Mouse (Mus musculus): ENCODE measurements around the gene Map1lc3b. TPM values are rescaled to one million over a fixed set of nuclear protein-coding genes. Genes with fewer than 3 reads are reported as not detected.

The Map1lc3b gene
- polyA plus RNA-seq, 1 experiment from 2014 or later, result 389 TPM

GRCm38 (mm10) chr8:121598892-121599291, 8.7 kb downstream of the Map1lc3b start:
- 44% methylated on average over 7 of the region's 7 CpGs for WGBS
- H3K9ac ChIP-seq, result no peak overlapping the region
- H3K4me3 ChIP-seq (replicated peaks; ENCODE audit: low read length), result no peak overlapping the region
- no peak overlapping the region for H3K27ac ChIP-seq
- DNase-seq (ENCODE audit: low spot score) (peak; percentile 80), ATAC-seq (ENCODE audit: low FRiP score) (0 out of 2 replicates have a peak, but pooled peaks have one; percentile 68)
- peaks cover 93% of the 10 kb centered on the region for H3K36me3 ChIP-seq (replicated peaks; ENCODE audit: control insufficient read depth, insufficient read depth)
- H3K9me3 ChIP-seq (ENCODE audit: control insufficient read depth, low read length), result no peaks in the 10 kb centered on the region
- H3K4me1 ChIP-seq (replicated peaks; ENCODE audit: control insufficient read depth, insufficient read depth, low read length), result no peaks in the 10 kb centered on the region
- H3K4me2 ChIP-seq (replicated peaks), result no peak overlapping the region
- H3K27me3 ChIP-seq (ENCODE audit: control insufficient read depth, insufficient read depth, low read length), result no peaks in the 10 kb centered on the region

DNA sequence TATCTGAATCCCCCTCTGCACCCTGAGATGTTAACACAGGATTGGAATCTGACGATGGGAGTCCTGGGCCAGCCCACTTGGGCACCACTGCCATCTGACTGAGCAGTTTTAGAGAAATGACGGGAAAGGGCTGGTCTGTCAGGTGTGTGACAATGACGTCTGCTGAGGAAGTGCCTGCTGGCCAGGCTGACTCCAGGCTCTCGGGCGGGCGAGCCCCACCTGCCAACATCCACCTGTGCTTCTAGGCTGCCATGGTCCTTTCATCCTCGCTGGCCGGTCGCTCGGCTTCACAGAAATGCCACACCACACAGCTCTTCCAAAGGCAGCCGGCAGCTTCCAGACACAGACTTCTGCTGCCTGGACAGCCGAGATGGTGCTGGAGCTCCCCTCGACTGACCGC, 9.7 kb downstream of the Map1lc3b start:
- DNase-seq (ENCODE audit: low spot score) (no peak), ATAC-seq (ENCODE audit: low FRiP score) (no peak)
- Histone ChIP-seq H3K9ac (no peak overlapping the region), H3K4me1 (replicated peaks; ENCODE audit: control insufficient read depth, insufficient read depth, low read length) (no peaks in the 10 kb centered on the region), H3K36me3 (replicated peaks; ENCODE audit: control insufficient read depth, insufficient read depth) (peaks cover 93% of the 10 kb centered on the region), H3K4me3 (replicated peaks; ENCODE audit: low read length) (no peak overlapping the region), H3K27me3 (ENCODE audit: control insufficient read depth, insufficient read depth, low read length) (no peaks in the 10 kb centered on the region), H3K4me2 (replicated peaks) (no peak overlapping the region), H3K9me3 (ENCODE audit: control insufficient read depth, low read length) (no peaks in the 10 kb centered on the region), H3K27ac (no peak overlapping the region)
- WGBS, result 92% methylated on average over 14 of the region's 14 CpGs

DNA sequence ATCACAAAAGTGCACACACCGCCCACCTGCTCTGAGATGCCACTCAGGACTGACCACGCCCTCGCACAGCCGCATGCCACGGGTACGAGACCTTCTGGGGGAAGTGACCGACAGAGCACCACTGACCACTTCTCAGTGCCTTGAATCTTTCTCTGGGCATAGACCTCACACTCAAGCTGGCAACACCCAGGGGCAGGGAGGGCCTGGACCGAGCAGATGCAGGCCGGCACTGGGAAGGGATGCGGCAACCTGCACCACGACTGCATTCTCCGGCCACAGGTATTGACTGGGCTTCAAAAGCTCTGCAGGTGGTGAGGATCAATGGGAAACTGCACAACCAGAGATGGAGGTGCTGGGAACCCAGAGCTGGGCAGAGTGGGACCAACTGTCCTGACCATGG, 12.2 kb downstream of the Map1lc3b start:
- Histone ChIP-seq H3K9ac (no peak overlapping the region), H3K36me3 (replicated peaks; ENCODE audit: control insufficient read depth, insufficient read depth) (peaks cover 96% of the 10 kb centered on the region), H3K4me1 (replicated peaks; ENCODE audit: control insufficient read depth, insufficient read depth, low read length) (no peaks in the 10 kb centered on the region), H3K27me3 (ENCODE audit: control insufficient read depth, insufficient read depth, low read length) (no peaks in the 10 kb centered on the region), H3K27ac (no peak overlapping the region), H3K9me3 (ENCODE audit: control insufficient read depth, low read length) (no peaks in the 10 kb centered on the region), H3K4me3 (replicated peaks; ENCODE audit: low read length) (no peak overlapping the region), H3K4me2 (replicated peaks) (no peak overlapping the region)
- 94% methylated on average over 12 of the region's 12 CpGs for WGBS
- DNase-seq (ENCODE audit: low spot score) (no peak), ATAC-seq (ENCODE audit: low FRiP score) (no peak)

DNA sequence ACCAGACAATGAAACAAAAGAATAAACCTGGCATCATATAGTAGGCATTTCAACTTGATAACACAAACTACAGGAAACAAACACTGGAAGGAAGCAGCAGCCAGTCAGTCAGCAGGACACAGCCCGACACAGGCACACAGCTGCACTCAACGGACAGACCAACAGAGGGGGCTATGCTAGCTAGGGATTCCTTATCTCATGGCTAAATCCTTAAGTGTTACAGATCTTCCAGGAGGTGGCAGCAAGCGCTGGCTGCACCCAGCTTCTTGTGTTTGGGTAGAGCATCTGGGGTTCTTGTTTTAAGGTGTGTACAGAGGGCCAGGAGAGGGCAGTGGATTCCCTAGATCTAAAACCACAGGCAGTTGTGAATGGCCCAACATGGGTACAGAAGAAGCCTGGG, 12.7 kb downstream of the Map1lc3b start:
- 25% methylated on average over 3 of the region's 3 CpGs for WGBS
- no peaks in the 10 kb centered on the region for H3K27me3 ChIP-seq (ENCODE audit: control insufficient read depth, insufficient read depth, low read length)
- no peak for ATAC-seq (ENCODE audit: low FRiP score)
- no peak overlapping the region for H3K9ac ChIP-seq
- no peaks in the 10 kb centered on the region for H3K4me1 ChIP-seq (replicated peaks; ENCODE audit: control insufficient read depth, insufficient read depth, low read length)
- H3K36me3 ChIP-seq (replicated peaks; ENCODE audit: control insufficient read depth, insufficient read depth), result peaks cover 96% of the 10 kb centered on the region
- no peak overlapping the region for H3K27ac ChIP-seq
- no peak overlapping the region for H3K4me3 ChIP-seq (replicated peaks; ENCODE audit: low read length)
- no peaks in the 10 kb centered on the region for H3K9me3 ChIP-seq (ENCODE audit: control insufficient read depth, low read length)
- no peak overlapping the region for H3K4me2 ChIP-seq (replicated peaks)
- DNase-seq (ENCODE audit: low spot score), result peak; percentile 77

DNA sequence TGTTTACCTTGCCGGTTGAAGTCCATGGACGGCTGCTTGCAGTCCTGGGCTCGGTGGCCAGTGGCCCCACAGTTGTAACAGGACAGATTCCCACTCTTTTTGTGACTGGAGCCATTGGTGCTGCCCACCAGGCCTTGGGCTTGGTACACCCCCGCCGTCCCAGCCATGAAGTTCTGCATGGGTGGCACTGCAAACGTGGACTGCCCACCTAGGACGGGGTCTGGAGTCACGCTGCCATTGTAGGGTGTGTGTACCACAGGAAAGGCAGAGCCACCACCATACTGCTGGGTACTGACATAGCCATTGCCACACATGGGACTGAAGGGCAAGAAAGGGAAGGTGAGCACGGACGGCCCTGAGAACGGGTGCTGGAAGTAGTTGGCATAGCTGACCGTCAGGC, 13.6 kb downstream of the Map1lc3b start:
- Histone ChIP-seq H3K9me3 (ENCODE audit: control insufficient read depth, low read length) (no peaks in the 10 kb centered on the region), H3K9ac (no peak overlapping the region), H3K27me3 (ENCODE audit: control insufficient read depth, insufficient read depth, low read length) (no peaks in the 10 kb centered on the region), H3K4me2 (replicated peaks) (no peak overlapping the region), H3K4me3 (replicated peaks; ENCODE audit: low read length) (no peak overlapping the region), H3K4me1 (replicated peaks; ENCODE audit: control insufficient read depth, insufficient read depth, low read length) (no peaks in the 10 kb centered on the region), H3K36me3 (replicated peaks; ENCODE audit: control insufficient read depth, insufficient read depth) (peaks cover 99% of the 10 kb centered on the region), H3K27ac (no peak overlapping the region)
- DNase-seq (ENCODE audit: low spot score) (no peak), ATAC-seq (ENCODE audit: low FRiP score) (no peak)
- WGBS, result 98% methylated on average over 12 of the region's 12 CpGs

DNA sequence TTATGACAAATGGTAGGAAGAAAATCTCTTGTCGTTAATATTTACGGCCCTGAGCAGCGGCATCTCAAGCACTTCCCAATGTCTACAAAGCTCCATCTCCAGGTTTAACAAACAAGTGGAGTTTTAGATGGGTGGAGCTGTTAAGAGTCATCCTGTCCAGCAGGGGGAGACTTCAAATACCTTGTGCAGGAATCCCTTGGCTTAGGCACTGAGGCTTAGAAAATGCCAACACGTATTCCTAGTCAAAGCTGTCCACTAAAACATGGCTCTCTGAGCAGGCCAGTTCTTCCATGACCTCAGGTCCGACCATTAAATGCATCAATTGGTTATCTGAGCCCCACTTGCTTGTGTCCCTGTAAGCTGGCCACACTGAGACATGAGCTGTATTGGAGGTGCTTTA, 17.5 kb downstream of the Map1lc3b start:
- no peak overlapping the region for H3K9ac ChIP-seq
- WGBS, result 91% methylated on average over 5 of the region's 5 CpGs
- H3K4me3 ChIP-seq (replicated peaks; ENCODE audit: low read length), result no peak overlapping the region
- no peaks in the 10 kb centered on the region for H3K9me3 ChIP-seq (ENCODE audit: control insufficient read depth, low read length)
- no peaks in the 10 kb centered on the region for H3K27me3 ChIP-seq (ENCODE audit: control insufficient read depth, insufficient read depth, low read length)
- no peak for ATAC-seq (ENCODE audit: low FRiP score)
- peaks cover 81% of the 10 kb centered on the region for H3K36me3 ChIP-seq (replicated peaks; ENCODE audit: control insufficient read depth, insufficient read depth)
- DNase-seq (ENCODE audit: low spot score), result no peak
- no peak overlapping the region for H3K4me2 ChIP-seq (replicated peaks)
- no peak overlapping the region for H3K27ac ChIP-seq
- no peaks in the 10 kb centered on the region for H3K4me1 ChIP-seq (replicated peaks; ENCODE audit: control insufficient read depth, insufficient read depth, low read length)

DNA sequence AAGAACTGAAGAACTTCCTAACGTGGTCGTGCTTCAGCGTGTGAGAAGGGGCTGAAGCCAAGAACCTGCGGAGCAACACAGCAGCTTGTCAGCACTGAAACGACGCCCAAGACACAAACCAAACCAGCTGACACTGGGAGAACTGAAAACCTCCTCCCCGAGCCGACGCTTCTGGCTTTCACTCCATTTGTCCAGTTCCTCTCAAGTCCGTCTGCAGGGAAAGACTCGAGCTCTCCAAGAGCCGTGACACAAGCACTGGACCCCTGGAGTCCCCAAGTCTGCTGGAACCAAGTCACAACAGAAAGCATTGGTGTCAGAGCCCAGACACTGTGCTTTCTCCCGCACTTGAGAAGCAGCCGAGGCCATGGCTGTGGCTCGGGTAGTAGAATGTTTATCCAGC, 19.1 kb downstream of the Map1lc3b start:
- peaks cover 65% of the 10 kb centered on the region for H3K36me3 ChIP-seq (replicated peaks; ENCODE audit: control insufficient read depth, insufficient read depth)
- no peaks in the 10 kb centered on the region for H3K9me3 ChIP-seq (ENCODE audit: control insufficient read depth, low read length)
- H3K4me1 ChIP-seq (replicated peaks; ENCODE audit: control insufficient read depth, insufficient read depth, low read length), result peaks cover 6% of the 10 kb centered on the region; the same call in 1 of the 2 replicates
- H3K27ac ChIP-seq, result no peak overlapping the region
- H3K9ac ChIP-seq, result no peak overlapping the region
- H3K4me3 ChIP-seq (replicated peaks; ENCODE audit: low read length), result no peak overlapping the region
- DNase-seq (ENCODE audit: low spot score), result no peak
- H3K4me2 ChIP-seq (replicated peaks), result no peak overlapping the region
- 92% methylated on average over 15 of the region's 15 CpGs for WGBS
- ATAC-seq (ENCODE audit: low FRiP score), result no peak
- no peaks in the 10 kb centered on the region for H3K27me3 ChIP-seq (ENCODE audit: control insufficient read depth, insufficient read depth, low read length)

DNA sequence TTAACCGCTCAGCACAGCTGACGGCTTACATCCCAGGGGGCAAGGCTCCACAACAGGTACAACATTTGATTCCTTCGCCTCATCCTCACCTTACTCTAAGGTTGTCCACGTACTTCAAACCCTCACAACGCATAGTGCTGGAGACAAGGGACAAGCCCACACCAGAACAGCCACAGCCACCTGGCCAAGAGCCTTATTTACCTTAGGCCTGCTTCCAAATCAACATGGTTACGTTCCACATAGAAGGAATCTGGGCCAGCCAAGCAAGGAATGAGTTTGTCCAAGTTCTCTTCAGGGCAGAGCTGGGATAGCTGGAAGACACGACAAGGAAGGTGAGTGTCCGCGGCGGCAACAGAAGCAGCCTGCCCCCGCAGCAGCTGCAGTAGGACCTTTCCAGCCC, 19.8 kb downstream of the Map1lc3b start:
- ATAC-seq (ENCODE audit: low FRiP score) (no peak), DNase-seq (ENCODE audit: low spot score) (no peak)
- Histone ChIP-seq H3K27ac (no peak overlapping the region), H3K27me3 (ENCODE audit: control insufficient read depth, insufficient read depth, low read length) (no peaks in the 10 kb centered on the region), H3K36me3 (replicated peaks; ENCODE audit: control insufficient read depth, insufficient read depth) (peaks cover 59% of the 10 kb centered on the region), H3K9me3 (ENCODE audit: control insufficient read depth, low read length) (no peaks in the 10 kb centered on the region), H3K4me2 (replicated peaks) (no peak overlapping the region), H3K9ac (no peak overlapping the region), H3K4me1 (replicated peaks; ENCODE audit: control insufficient read depth, insufficient read depth, low read length) (peaks cover 6% of the 10 kb centered on the region; the same call in 1 of the 2 replicates), H3K4me3 (replicated peaks; ENCODE audit: low read length) (no peak overlapping the region)
- 92% methylated on average over 11 of the region's 11 CpGs for WGBS

DNA sequence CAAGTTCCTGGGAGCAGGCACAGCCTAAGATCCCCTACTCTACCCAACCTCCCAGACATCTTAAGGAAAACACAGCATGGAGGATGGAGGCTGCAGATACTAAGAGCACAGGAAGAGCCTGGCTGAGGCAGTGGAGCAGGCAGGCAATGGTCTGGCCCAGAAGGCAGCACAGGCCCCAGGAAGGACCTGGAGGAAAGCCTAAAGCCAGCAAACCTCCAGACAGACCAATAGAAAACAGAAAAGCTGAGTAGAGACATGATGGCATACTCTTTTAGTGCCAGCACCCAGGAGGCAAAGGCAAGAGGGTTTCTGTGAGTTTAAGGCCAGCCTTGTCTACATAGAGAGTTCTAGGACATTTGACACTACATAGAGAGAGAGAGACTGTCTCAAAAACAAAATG, 23.3 kb downstream of the Map1lc3b start:
- DNase-seq (ENCODE audit: low spot score), result no peak
- peaks cover 49% of the 10 kb centered on the region for H3K36me3 ChIP-seq (replicated peaks; ENCODE audit: control insufficient read depth, insufficient read depth)
- no peak overlapping the region for H3K4me2 ChIP-seq (replicated peaks)
- H3K27me3 ChIP-seq (ENCODE audit: control insufficient read depth, insufficient read depth, low read length), result no peaks in the 10 kb centered on the region
- peaks cover 6% of the 10 kb centered on the region; the same call in 1 of the 2 replicates for H3K4me1 ChIP-seq (replicated peaks; ENCODE audit: control insufficient read depth, insufficient read depth, low read length)
- H3K9me3 ChIP-seq (ENCODE audit: control insufficient read depth, low read length), result no peaks in the 10 kb centered on the region
- H3K27ac ChIP-seq, result no peak overlapping the region
- ATAC-seq (ENCODE audit: low FRiP score), result no peak
- no peak overlapping the region for H3K9ac ChIP-seq
- no peak overlapping the region for H3K4me3 ChIP-seq (replicated peaks; ENCODE audit: low read length)

DNA sequence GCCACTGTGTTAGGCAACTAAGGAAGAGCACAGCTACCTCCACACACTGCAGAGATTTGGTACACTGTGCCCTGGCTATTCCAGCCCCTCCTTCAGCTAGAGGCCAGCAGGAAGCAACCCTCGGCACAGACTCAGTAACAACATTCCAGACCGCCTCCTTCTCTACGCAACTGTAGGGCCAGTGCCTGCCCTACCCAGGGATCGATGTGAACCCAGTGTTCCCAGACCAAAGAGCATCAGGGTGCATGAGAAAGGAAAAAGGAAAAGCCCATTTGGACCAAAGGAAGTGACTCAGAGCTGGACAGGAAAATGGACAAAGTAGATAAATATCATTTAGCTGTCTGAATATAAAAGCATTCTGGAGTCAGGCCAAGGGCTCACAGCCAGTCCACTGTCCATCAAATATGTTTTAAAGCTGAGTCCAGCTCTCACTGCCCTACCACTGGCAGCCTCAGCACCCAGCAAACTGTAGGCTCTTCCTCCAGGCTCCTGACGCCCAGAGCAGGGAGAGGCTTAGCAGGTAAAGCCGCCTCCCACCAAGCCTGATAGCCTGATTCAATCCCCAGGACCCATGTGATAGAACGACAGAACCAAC, 29.3 kb downstream of the Map1lc3b start:
- Histone ChIP-seq H3K27ac (peak overlapping the region; percentile 45; the same call in 1 of the 2 replicates), H3K4me1 (replicated peaks; ENCODE audit: control insufficient read depth, insufficient read depth, low read length) (peaks cover 18% of the 10 kb centered on the region; the same call in 1 of the 2 replicates), H3K9me3 (ENCODE audit: control insufficient read depth, low read length) (no peaks in the 10 kb centered on the region), H3K4me2 (replicated peaks) (no peak overlapping the region), H3K27me3 (ENCODE audit: control insufficient read depth, insufficient read depth, low read length) (no peaks in the 10 kb centered on the region), H3K9ac (no peak overlapping the region), H3K4me3 (replicated peaks; ENCODE audit: low read length) (no peak overlapping the region), H3K36me3 (replicated peaks; ENCODE audit: control insufficient read depth, insufficient read depth) (peaks cover 26% of the 10 kb centered on the region)
- no peak for DNase-seq (ENCODE audit: low spot score)
- WGBS, result 59% methylated on average over 7 of the region's 7 CpGs
- ATAC-seq (ENCODE audit: low FRiP score), result no peak

All from hindbrain, embryonic 14.5 days (tissue).